Mouse (Mus musculus) stomach, postnatal 0 days (tissue): ENCODE data around the gene H1foo.

Experiments used
- CTCF ChIP-seq: IDR thresholded peaks from 2 replicates; pipeline ENCODE4 v1.5.1; 2016; ENCODE audit warnings: antibody characterized with exemption, low read depth, mild to moderate bottlenecking, moderate library complexity
- EP300 ChIP-seq: optimal IDR thresholded peaks from 2 replicates; pipeline ENCODE3; 2016; ENCODE audit warnings: antibody characterized with exemption

DNA sequence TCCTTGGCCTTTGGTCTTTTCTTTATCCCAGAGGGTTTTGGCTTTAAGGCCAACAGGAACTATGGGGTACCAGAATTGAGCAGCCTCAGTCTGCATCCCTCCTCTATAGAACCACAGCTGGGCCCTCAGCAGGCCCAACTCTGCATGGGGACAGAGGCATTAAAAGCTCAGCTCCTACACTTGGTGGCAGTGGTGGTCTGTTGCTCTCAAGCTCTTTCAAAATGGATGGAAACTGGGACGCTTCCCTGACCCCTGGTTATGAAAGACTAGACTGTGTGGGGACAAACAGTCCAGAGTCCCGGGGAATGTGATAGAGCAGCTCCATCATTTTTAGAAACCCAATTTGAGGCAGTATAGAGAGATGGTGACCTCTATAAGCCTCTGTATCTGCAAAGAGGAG, 6.7 kb upstream of the H1foo start:
- TF ChIP-seq CTCF (no peak), EP300 (no peak)
